In the genomic region with DNA sequence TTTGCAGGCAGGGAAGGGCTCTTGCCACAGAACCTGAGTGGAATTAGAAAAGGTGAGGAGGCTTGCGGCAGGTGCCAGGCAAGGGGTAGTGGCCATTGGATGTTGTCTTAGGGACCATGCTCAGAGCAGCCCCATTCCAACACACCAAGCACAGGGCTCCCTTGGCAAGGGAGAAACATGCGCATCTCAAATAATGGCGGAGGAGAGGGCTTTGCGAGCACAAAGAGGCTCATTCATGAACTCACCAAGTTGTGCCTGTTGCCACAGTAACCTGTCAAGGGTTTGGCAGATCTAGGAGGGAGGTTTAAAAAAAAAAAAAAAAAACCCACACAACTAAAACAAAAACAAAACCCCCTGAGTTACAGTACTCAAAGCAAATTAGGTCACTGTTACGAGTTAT, we compare ENCODE assay signal across 9 mouse cellular contexts.
A peak's percentile ranks its signal among the peaks of the same experiment; 100 is the strongest.
DNase-seq lines count a peak whose midpoint lies in the region; ATAC-seq lines count a peak whose summit lies in the region.
"Had no signal": no experiment of that assay in that cellular context is flagged by ENCODE, and none has a peak within 500 bp of the region (broad histone marks: within the 10 kb centered on the region; RNA-seq: fewer than 3 reads in every experiment).

No protein-coding gene starts in this region.

- peak overlapping the region; percentile 22; the same call in 1 of the 2 replicates for H3K4me2 ChIP-seq in midbrain, embryonic 11.5 days
- H3K4me2 ChIP-seq: heart, embryonic 15.5 days; lung, embryonic 15.5 days had no signal

- peaks cover 27% of the 10 kb centered on the region for H3K4me1 ChIP-seq in midbrain, embryonic 11.5 days (ENCODE audit: control insufficient read depth, insufficient read depth, low read length)
- H3K4me1 ChIP-seq: heart, embryonic 15.5 days had no signal

- peak overlapping the region; percentile 20; the same call in 1 of the 2 replicates for H3K27ac ChIP-seq in midbrain, embryonic 11.5 days (ENCODE audit: low read depth, low read length)
- H3K27ac ChIP-seq: heart, embryonic 15.5 days had no signal

- H3K9ac ChIP-seq in midbrain, embryonic 11.5 days (ENCODE audit: low read length): no peak overlapping the region
- H3K9ac ChIP-seq: heart, embryonic 15.5 days; lung, embryonic 15.5 days had no signal

- 30% methylated on average over 5 of the region's 5 CpGs for WGBS in midbrain, embryonic 11.5 days

- ATAC-seq in frontal cortex, adult (ENCODE audit: low TSS enrichment): peak; percentile 56
- peak; percentile 86 for ATAC-seq in midbrain, embryonic 11.5 days (ENCODE audit: low FRiP score)

- H3K27me3 ChIP-seq in midbrain, embryonic 11.5 days (ENCODE audit: control insufficient read depth, insufficient read depth, low read length): no peaks in the 10 kb centered on the region; the same call in 1 of the 2 replicates
- H3K27me3 ChIP-seq: lung, embryonic 15.5 days had no signal

- H3K36me3 ChIP-seq in midbrain, embryonic 11.5 days (ENCODE audit: control insufficient read depth, insufficient read depth, low read length): no peaks in the 10 kb centered on the region
- H3K36me3 ChIP-seq: heart, embryonic 15.5 days; lung, embryonic 15.5 days had no signal

- peak; percentile 45 for DNase-seq in R1 (ENCODE audit: low read depth, low spot score)
- DNase-seq in cerebellum, postnatal 10 days: peak; percentile 29 to 33
- DNase-seq in midbrain, embryonic 11.5 days (ENCODE audit: low spot score, missing footprints): peak; percentile 89
- DNase-seq in c-Kit-positive CD71-positive TER-119-positive erythroid progenitor cells, embryonic 14.5 days (ENCODE audit: low spot score): no peak
- DNase-seq in liver: no peak
- no peak for DNase-seq in urinary bladder, postnatal 14 days (ENCODE audit: low spot score)

- no peaks in the 10 kb centered on the region for H3K9me3 ChIP-seq in midbrain, embryonic 11.5 days (ENCODE audit: control insufficient read depth, low read length)
- H3K9me3 ChIP-seq: heart, embryonic 15.5 days; lung, embryonic 15.5 days had no signal

- H3K4me3 ChIP-seq in midbrain, embryonic 11.5 days (ENCODE audit: low read depth, low read length): no peak overlapping the region
- H3K4me3 ChIP-seq: heart, embryonic 15.5 days; lung, embryonic 15.5 days had no signal

Comparison
In these comparisons a context has a peak if more than half of its experiments do, and no peak if none do; other contexts are left out.
1. DNase-seq: peak in R1 (single experiment), cerebellum, postnatal 10 days (2 of 2) and midbrain, embryonic 11.5 days (single experiment); none in c-Kit-positive CD71-positive TER-119-positive erythroid progenitor cells, embryonic 14.5 days (single experiment), liver (single experiment) and urinary bladder, postnatal 14 days (single experiment).